ENCODE assay signal across 9 mouse cellular contexts in the genomic region with DNA sequence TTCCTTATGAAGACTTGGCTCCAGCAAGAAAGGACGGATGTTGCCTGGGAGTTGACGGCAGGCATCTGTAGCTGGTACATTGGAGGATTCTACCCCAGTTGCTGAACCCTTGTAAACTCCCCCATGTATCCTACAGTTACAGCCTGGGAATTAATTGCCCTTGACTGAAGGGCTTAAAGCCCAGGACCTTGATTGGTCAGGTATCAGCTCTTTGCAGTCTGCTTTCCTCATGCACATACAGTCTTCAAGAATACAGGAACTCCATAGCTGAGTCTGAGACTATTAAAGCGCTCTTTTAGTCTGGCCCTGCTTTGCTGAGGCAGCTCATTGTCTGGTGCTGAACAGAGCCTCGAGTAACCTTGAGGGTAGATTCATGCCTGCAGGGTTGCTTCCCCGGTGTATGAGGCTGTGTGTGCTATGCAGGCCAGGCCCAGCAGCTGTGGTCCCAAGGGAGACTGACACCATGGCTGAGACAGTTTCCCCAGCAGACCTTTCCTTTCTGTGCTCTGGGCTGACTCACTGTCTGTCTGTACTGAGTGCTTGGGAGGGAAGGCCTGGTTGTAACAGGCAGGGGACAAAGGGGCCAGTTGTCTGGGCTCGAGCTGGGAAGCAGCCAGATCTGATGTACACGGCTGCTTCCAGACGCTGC. TPM values are rescaled to one million over a fixed set of nuclear protein-coding genes. Genes with fewer than 3 reads are reported as not detected.
DNase-seq lines count a peak whose midpoint lies in the region; ATAC-seq lines count a peak whose summit lies in the region.
"Had no signal": no experiment of that assay in that cellular context is flagged by ENCODE, and none has a peak within 500 bp of the region (broad histone marks: within the 10 kb centered on the region; RNA-seq: fewer than 3 reads in every experiment).

No protein-coding gene starts in this region.

- peaks cover 21% of the 10 kb centered on the region for H3K4me1 ChIP-seq in heart, embryonic 15.5 days (replicated peaks)
- H3K4me1 ChIP-seq in midbrain, embryonic 11.5 days (ENCODE audit: control insufficient read depth, insufficient read depth, low read length), result peaks cover 4% of the 10 kb centered on the region; the same call in 1 of the 2 replicates

- no peak overlapping the region for H3K9ac ChIP-seq in heart, embryonic 15.5 days
- peak overlapping the region; percentile 28; the same call in 1 of the 2 replicates for H3K9ac ChIP-seq in midbrain, embryonic 11.5 days (ENCODE audit: low read length)
- H3K9ac ChIP-seq: lung, embryonic 15.5 days had no signal

- DNase-seq in frontal cortex, postnatal 25 days (ENCODE audit: low spot score in 2 of 2), result no peak
- DNase-seq in embryo, embryonic 10.5 days (ENCODE audit: low spot score), result peak; percentile 11
- DNase-seq in midbrain, embryonic 11.5 days (ENCODE audit: low spot score, missing footprints), result peak; percentile 86
- DNase-seq in thymus, postnatal 4 days, result no peak
- DNase-seq in thymus, postnatal 36 days, result no peak
- DNase-seq in kidney, postnatal 10 days, result no peak

- ATAC-seq in frontal cortex, adult (ENCODE audit: low TSS enrichment), result peak; percentile 25
- peak; percentile 30; the same call in 1 of the 2 replicates for ATAC-seq in heart, embryonic 15.5 days (replicated peaks; ENCODE audit: insufficient number of reproducible peaks, insufficient read depth, low FRiP score, low read depth)
- ATAC-seq in midbrain, embryonic 11.5 days (ENCODE audit: low FRiP score), result peak; percentile 48

- H3K27me3 ChIP-seq in heart, embryonic 15.5 days, result no peaks in the 10 kb centered on the region
- H3K27me3 ChIP-seq in midbrain, embryonic 11.5 days (ENCODE audit: control insufficient read depth, insufficient read depth, low read length), result no peaks in the 10 kb centered on the region
- H3K27me3 ChIP-seq: lung, embryonic 15.5 days had no signal

- no peak overlapping the region for H3K4me3 ChIP-seq in heart, embryonic 15.5 days
- H3K4me3 ChIP-seq in midbrain, embryonic 11.5 days (ENCODE audit: low read depth, low read length), result no peak overlapping the region
- H3K4me3 ChIP-seq: lung, embryonic 15.5 days had no signal

- peaks cover 3% of the 10 kb centered on the region; the same call in 1 of the 2 replicates for H3K36me3 ChIP-seq in heart, embryonic 15.5 days
- H3K36me3 ChIP-seq in midbrain, embryonic 11.5 days (ENCODE audit: control insufficient read depth, insufficient read depth, low read length), result no peaks in the 10 kb centered on the region
- H3K36me3 ChIP-seq: lung, embryonic 15.5 days had no signal

- no peak overlapping the region for H3K4me2 ChIP-seq in heart, embryonic 15.5 days
- no peak overlapping the region for H3K4me2 ChIP-seq in midbrain, embryonic 11.5 days
- H3K4me2 ChIP-seq: lung, embryonic 15.5 days had no signal

- H3K27ac ChIP-seq in heart, embryonic 15.5 days, result no peak overlapping the region
- peak overlapping the region; percentile 41; the same call in 1 of the 2 replicates for H3K27ac ChIP-seq in midbrain, embryonic 11.5 days (ENCODE audit: low read depth, low read length)
- H3K27ac ChIP-seq: lung, embryonic 15.5 days had no signal

- no peaks in the 10 kb centered on the region for H3K9me3 ChIP-seq in heart, embryonic 15.5 days (replicated peaks)
- H3K9me3 ChIP-seq in midbrain, embryonic 11.5 days (ENCODE audit: control insufficient read depth, low read length), result no peaks in the 10 kb centered on the region
- H3K9me3 ChIP-seq: lung, embryonic 15.5 days had no signal

- 56% methylated on average over 8 of the region's 8 CpGs for whole genome bisulfite sequencing in heart, embryonic 15.5 days
- 56% methylated on average over 8 of the region's 8 CpGs for WGBS in midbrain, embryonic 11.5 days

RNA-seq across cellular contexts. Expression of a gene that starts 17.6 kb away (rescaled TPM):
- 41.0 and 49.5 TPM in 2 replicates for polyA plus RNA-seq in heart, embryonic 15.5 days (2015; fragmentation: Nextera tagmentation; extraction: Ambion mirVana)
- 64.9 and 67.3 TPM in 2 replicates for polyA plus RNA-seq in midbrain, embryonic 11.5 days (2014; fragmentation: Nextera tagmentation; extraction: Ambion mirVana)

Comparison
In these comparisons a context has a peak if more than half of its experiments do, and no peak if none do; other contexts are left out.
1. DNase-seq: peak in embryo, embryonic 10.5 days (single experiment) and midbrain, embryonic 11.5 days (single experiment); none in frontal cortex, postnatal 25 days (0 of 2), thymus, postnatal 4 days (single experiment), thymus, postnatal 36 days (0 of 2) and kidney, postnatal 10 days (single experiment).
2. Peak in every context shown above with its lines, with median percentiles within 50 percentile points of each other: ATAC-seq.